Comparison of ENCODE assay signal across 15 mouse cellular contexts in genomic region chr14:74981016-74981415, GRCm38 (mm10).
"Had no signal": no experiment of that assay in that cellular context is flagged by ENCODE, and none has a peak within 500 bp of the region (broad histone marks: within the 10 kb centered on the region; RNA-seq: fewer than 3 reads in every experiment).

No protein-coding gene starts in this region.

- H3K36me3 ChIP-seq: kidney, embryonic 15.5 days; limb, embryonic 10.5 days; liver, embryonic 12.5 days; midbrain, embryonic 12.5 days; neural tube, embryonic 13.5 days; stomach, embryonic 15.5 days had no signal

- H3K4me2 ChIP-seq: kidney, embryonic 15.5 days; liver, embryonic 12.5 days; lung, embryonic 14.5 days; midbrain, embryonic 12.5 days; neural tube, embryonic 13.5 days; stomach, embryonic 15.5 days had no signal

- H3K9me3 ChIP-seq: kidney, embryonic 15.5 days; limb, embryonic 10.5 days; liver, embryonic 12.5 days; midbrain, embryonic 12.5 days; neural tube, embryonic 13.5 days; stomach, embryonic 15.5 days had no signal

- H3K4me3 ChIP-seq: kidney, embryonic 15.5 days; limb, embryonic 10.5 days; liver, embryonic 12.5 days; midbrain, embryonic 12.5 days; neural tube, embryonic 13.5 days; stomach, embryonic 15.5 days had no signal

- H3K9ac ChIP-seq: kidney, embryonic 15.5 days; liver, embryonic 12.5 days; lung, embryonic 14.5 days; midbrain, embryonic 12.5 days; neural tube, embryonic 13.5 days; stomach, embryonic 15.5 days had no signal

- DNase-seq: kidney, adult 2 months; kidney, postnatal 14 days; lung, embryonic 14.5 days; lung, postnatal 10 days; lung, postnatal 4 days; right cerebral cortex, postnatal 14 days; thymus, adult 2 months; thymus, postnatal 25 days had no signal

- H3K27ac ChIP-seq: kidney, embryonic 15.5 days; limb, embryonic 10.5 days; liver, embryonic 12.5 days; midbrain, embryonic 12.5 days; neural tube, embryonic 13.5 days; stomach, embryonic 15.5 days had no signal

- H3K4me1 ChIP-seq: kidney, embryonic 15.5 days; midbrain, embryonic 12.5 days; neural tube, embryonic 13.5 days; stomach, embryonic 15.5 days had no signal

- H3K27me3 ChIP-seq: kidney, embryonic 15.5 days; midbrain, embryonic 12.5 days; neural tube, embryonic 13.5 days; stomach, embryonic 15.5 days had no signal

- ATAC-seq: intestine, embryonic 16.5 days; liver, embryonic 12.5 days had no signal
